Mouse (Mus musculus) liver, postnatal 0 days (tissue): ENCODE data around the gene Nfix. TPM values are rescaled to one million over a fixed set of nuclear protein-coding genes. Genes with fewer than 3 reads are reported as not detected.

ENCODE experiments used
- ATAC-seq: fragments of 200-750 bp; cut with Nextera tagmentation; 2 replicates; pipeline ENCODE4 v1.8.0; 2017; ENCODE audit warnings: mild to moderate bottlenecking, moderate library complexity
- DNase-seq: peaks from one replicate; pipeline ENCODE4 v3.0.0-alpha.2; 2016
- H3K27ac ChIP-seq: fragments of 300-500 bp; sonication (generic); 2 replicates; pipeline ENCODE4 v1.5.1; 2014; ENCODE audit warnings: antibody characterized with exemption, moderate library complexity, mild to moderate bottlenecking, low read depth
- H3K27me3 ChIP-seq: fragments of 300-500 bp; sonication (generic); 2 replicates; pipeline ENCODE4 v1.6.1; 2014; ENCODE audit warnings: low read length, control low read depth, mixed read lengths; ENCODE audit not compliant: insufficient read depth
- H3K36me3 ChIP-seq: fragments of 300-500 bp; sonication (generic); replicated peaks from 2 replicates; pipeline ENCODE4 v1.6.1; 2014; ENCODE audit warnings: mild to moderate bottlenecking, control low read depth, low read length, moderate library complexity, mixed read lengths; ENCODE audit not compliant: insufficient read depth
- H3K4me1 ChIP-seq: fragments of 300-500 bp; sonication (generic); 2 replicates; pipeline ENCODE4 v1.6.1; 2014; ENCODE audit warnings: antibody characterized with exemption, mild to moderate bottlenecking, control low read depth; ENCODE audit not compliant: insufficient read depth
- H3K4me2 ChIP-seq: fragments of 300-500 bp; sonication (generic); 2 replicates; pipeline ENCODE4 v1.6.1; 2014; ENCODE audit warnings: low read depth, mild to moderate bottlenecking, low read length, moderate library complexity, mixed read lengths
- H3K4me3 ChIP-seq: fragments of 300-500 bp; sonication (generic); 2 replicates; pipeline ENCODE4 v1.5.1; 2014; ENCODE audit warnings: low read depth, low read length
- H3K9ac ChIP-seq: fragments of 300-500 bp; sonication (generic); replicated peaks from 2 replicates; pipeline ENCODE4 v1.6.1; 2014; ENCODE audit warnings: mild to moderate bottlenecking, moderate library complexity
- H3K9me3 ChIP-seq: fragments of 300-500 bp; sonication (generic); 2 replicates; pipeline ENCODE4 v1.6.1; 2016; ENCODE audit warnings: mild to moderate bottlenecking, control low read depth, low read length, mixed read lengths
- CTCF ChIP-seq: sonication (generic); IDR thresholded peaks from 2 replicates; pipeline ENCODE4 v1.5.1; 2016; ENCODE audit warnings: antibody characterized with exemption, low read depth
- EP300 ChIP-seq: IDR thresholded peaks from 2 replicates; pipeline ENCODE4 v1.6.1; 2016; ENCODE audit warnings: antibody characterized with exemption, low read depth, mild to moderate bottlenecking
- WGBS: fragments of 180-500 bp; shearing (Covaris S2); extraction: QIAGEN DNeasy Blood & Tissue Kit; methylation state at CpG from one replicate; pipeline ENCODE4 v1.1.7; 2014; ENCODE audit not compliant: insufficient replicate concordance; 5-methylcytosine and 5-hydroxymethylcytosine counted together
- polyA plus RNA-seq: library from polyadenylated mRNA; unstranded; fragments of >200 nt; fragmentation: Nextera tagmentation; extraction: Ambion mirVana; gene quantifications from 2 replicates; pipeline ENCODE4 v1.2.1, GENCODE M21; 2015

Nfix gene
- polyA plus RNA-seq, 1 experiment from 2014 or later, result 4.7 TPM

GRCm38 (mm10) chr8:84664566-84665384 lies 135.4 kb downstream of the Nfix start:
- peak overlapping the region; percentile 82 for H3K9ac ChIP-seq
- DNase-seq (peak; percentile 85), ATAC-seq (peak; percentile 37)
- peak overlapping the region; percentile 91 for H3K4me3 ChIP-seq
- H3K4me1 ChIP-seq, result peaks cover 24% of the 10 kb centered on the region
- H3K4me2 ChIP-seq, result peak overlapping the region; percentile 85
- peak overlapping the region; percentile 99 for H3K27ac ChIP-seq
- TF ChIP-seq EP300 (no peak), CTCF (peak; percentile 74)
- H3K9me3 ChIP-seq, result no peaks in the 10 kb centered on the region
- WGBS, result under 1% methylated on average over 29 of the region's 29 CpGs
- H3K27me3 ChIP-seq, result no peaks in the 10 kb centered on the region
- no peaks in the 10 kb centered on the region for H3K36me3 ChIP-seq

- peak; percentile 72 for ATAC-seq
- H3K4me1 ChIP-seq, result peaks cover 35% of the 10 kb centered on the region
- WGBS, result 3% methylated on average over 43 of the region's 43 CpGs
These were observed 136.4 kb downstream of the Nfix start for GRCm38 (mm10) chr8:84663483-84664327.

GRCm38 (mm10) chr8:84662581-84663065 lies 137.5 kb downstream of the Nfix start, which contains the start of gene Ier2:
TSS of gene Ier2 (minus strand) at chr8:84662852.
- H3K36me3 ChIP-seq, result no peaks in the 10 kb centered on the region
- H3K27me3 ChIP-seq, result no peaks in the 10 kb centered on the region
- ATAC-seq, result peak; percentile 56
- TF ChIP-seq CTCF (no peak), EP300 (peak; percentile 72)
- WGBS, result under 1% methylated on average over 27 of the region's 27 CpGs
- DNase-seq, result peak; percentile 93
- peak within 1 kb of the TSS; percentile 95 for H3K9ac ChIP-seq
- peak within 1 kb of the TSS; percentile 99 for H3K27ac ChIP-seq
- H3K4me1 ChIP-seq, result peaks cover 43% of the 10 kb centered on the region
- peak within 1 kb of the TSS; percentile 91 for H3K4me3 ChIP-seq
- H3K4me2 ChIP-seq, result peak within 1 kb of the TSS; percentile 85
- no peaks in the 10 kb centered on the region for H3K9me3 ChIP-seq

More at GRCm38 (mm10) chr8:84663483-84664327, 136.4 kb downstream of the Nfix start:
- H3K27me3 ChIP-seq, result no peaks in the 10 kb centered on the region
- H3K9me3 ChIP-seq, result no peaks in the 10 kb centered on the region
- TF ChIP-seq CTCF (no peak), EP300 (peak; percentile 65; the same call in 1 of the 2 replicates)
- peak; percentile 95 for DNase-seq
- peak overlapping the region; percentile 99 for H3K27ac ChIP-seq
- peak overlapping the region; percentile 85 for H3K4me2 ChIP-seq
- H3K36me3 ChIP-seq, result no peaks in the 10 kb centered on the region
- peak overlapping the region; percentile 91 for H3K4me3 ChIP-seq
- H3K9ac ChIP-seq, result peak overlapping the region; percentile 95

- peaks cover 49% of the 10 kb centered on the region for H3K4me1 ChIP-seq
- WGBS, result under 1% methylated on average over 58 of the region's 61 CpGs
These were observed 138.1 kb downstream of the Nfix start for GRCm38 (mm10) chr8:84661961-84662571.

GRCm38 (mm10) chr8:84661458-84661871 lies 138.7 kb downstream of the Nfix start:
- DNase-seq (peak; percentile 92), ATAC-seq (peak; percentile 71)
- Histone ChIP-seq H3K27me3 (no peaks in the 10 kb centered on the region), H3K4me2 (peak overlapping the region; percentile 85), H3K4me1 (peaks cover 55% of the 10 kb centered on the region), H3K9ac (peak overlapping the region; percentile 95), H3K4me3 (peak overlapping the region; percentile 91), H3K9me3 (no peaks in the 10 kb centered on the region), H3K36me3 (no peaks in the 10 kb centered on the region), H3K27ac (peak overlapping the region; percentile 99)
- TF ChIP-seq CTCF, result 0 out of 2 replicates have a peak, but pooled peaks have one; percentile 9
- no peak for TF ChIP-seq EP300
- WGBS, result under 1% methylated on average over 24 of the region's 24 CpGs

More at GRCm38 (mm10) chr8:84661961-84662571, 138.1 kb downstream of the Nfix start:
- Histone ChIP-seq H3K4me3 (peak overlapping the region; percentile 91), H3K27ac (peak overlapping the region; percentile 99), H3K9ac (peak overlapping the region; percentile 95), H3K9me3 (no peaks in the 10 kb centered on the region), H3K27me3 (no peaks in the 10 kb centered on the region), H3K4me2 (peak overlapping the region; percentile 85), H3K36me3 (no peaks in the 10 kb centered on the region)
- ATAC-seq (peak; percentile 2), DNase-seq (peak; percentile 70)
- TF ChIP-seq CTCF (no peak), EP300 (no peak)
